In the genomic region with DNA sequence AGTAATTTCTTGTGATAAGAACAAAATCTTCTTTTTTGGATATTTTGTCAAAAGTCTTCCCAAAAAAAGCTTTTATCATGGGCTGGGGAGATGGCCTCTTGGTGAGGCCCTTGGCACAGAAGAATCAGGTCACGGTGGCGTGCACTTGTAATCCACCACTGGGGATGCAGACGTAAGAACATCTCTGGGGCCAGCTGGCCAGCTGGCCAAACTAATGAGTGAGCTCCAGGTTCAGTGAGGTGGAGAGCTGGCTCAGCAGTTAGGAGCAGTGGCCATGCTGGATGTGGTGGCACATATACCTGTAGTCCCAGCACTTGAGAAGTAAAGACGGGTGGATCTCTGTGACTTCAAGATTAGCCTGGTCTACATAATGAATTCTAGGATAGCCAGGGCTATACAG, we compare ENCODE assay signal across 27 mouse cellular contexts. TPM values are rescaled to one million over a fixed set of nuclear protein-coding genes. Genes with fewer than 3 reads are reported as not detected.
DNase-seq lines count a peak whose midpoint lies in the region; ATAC-seq and TF ChIP-seq lines count a peak whose summit lies in the region.
"Had no signal": no experiment of that assay in that cellular context is flagged by ENCODE, and none has a peak within 500 bp of the region (broad histone marks: within the 10 kb centered on the region; RNA-seq: fewer than 3 reads in every experiment).

No protein-coding gene starts in this region.

- no peaks in the 10 kb centered on the region for H3K36me3 ChIP-seq in kidney, adult 2 months (ENCODE audit: control insufficient read depth, insufficient read depth, low read length)
- peaks cover 3% of the 10 kb centered on the region; the same call in 1 of the 2 replicates for H3K36me3 ChIP-seq in kidney, embryonic 14.5 days (ENCODE audit: control insufficient read depth, insufficient read depth, low read length)
- H3K36me3 ChIP-seq: embryonic facial prominence, embryonic 10.5 days; heart, embryonic 12.5 days; heart, embryonic 15.5 days had no signal

- no peaks in the 10 kb centered on the region for H3K9me3 ChIP-seq in kidney, embryonic 14.5 days (ENCODE audit: control insufficient read depth, low read length)
- H3K9me3 ChIP-seq: embryonic facial prominence, embryonic 10.5 days; embryonic facial prominence, embryonic 13.5 days; forebrain, embryonic 12.5 days; forebrain, embryonic 15.5 days; heart, embryonic 12.5 days; heart, embryonic 15.5 days; hindbrain, embryonic 10.5 days; hindbrain, embryonic 13.5 days had no signal

- no peak for TF ChIP-seq CTCF in kidney, adult 2 months (conservative IDR thresholded peaks at IDR 0.05; ENCODE audit: insufficient read depth, insufficient read length, low read depth, low read length)

- no peak for ATAC-seq in kidney, embryonic 14.5 days (ENCODE audit: low FRiP score, low TSS enrichment)
- ATAC-seq: activated CD4-positive, CD25-positive, alpha-beta regulatory T cell, adult 4 months; forebrain, embryonic 15.5 days; hindbrain, embryonic 16.5 days had no signal

- no peak for TF ChIP-seq POLR2A in kidney, adult 2 months (IDR thresholded peaks at IDR 0.05; ENCODE audit: low read depth, low read length)

- WGBS in kidney, adult 2 months: 69% methylated on average over 4 of the region's 4 CpGs
- WGBS in kidney, embryonic 14.5 days: 87% methylated on average over 4 of the region's 4 CpGs

- peak; percentile 34 for DNase-seq in gastrocnemius, adult 18-20 months (ENCODE audit: low spot score)
- DNase-seq in gastrocnemius, postnatal 4 days (ENCODE audit: low spot score in 2 of 2): no peak
- DNase-seq in kidney, adult 2 months: peak; percentile 65
- DNase-seq in kidney, adult 18-20 months: no peak
- peak; percentile 39 to 60 for DNase-seq in kidney, postnatal 36 days
- DNase-seq: adrenal gland, adult 8-10 months; adrenal gland, postnatal 25 days; cerebellum, adult 11-12 months; cerebellum, adult 8-10 months; cerebellum, postnatal 10 days; cerebellum, postnatal 36 days; embryo, embryonic 11 days; heart, adult 18-20 months; heart, postnatal 10 days; heart, postnatal 36 days had no signal

- H3K27ac ChIP-seq in kidney, adult 2 months (ENCODE audit: insufficient read depth, low read depth, low read length): no peak overlapping the region
- H3K27ac ChIP-seq in kidney, embryonic 14.5 days (ENCODE audit: low read depth, low read length): no peak overlapping the region
- H3K27ac ChIP-seq: embryonic facial prominence, embryonic 10.5 days; embryonic facial prominence, embryonic 13.5 days; forebrain, embryonic 12.5 days; forebrain, embryonic 15.5 days; heart, embryonic 15.5 days; hindbrain, embryonic 10.5 days; hindbrain, embryonic 13.5 days had no signal

- H3K4me3 ChIP-seq in kidney, adult 2 months (ENCODE audit: insufficient read depth, low read depth, low read length): no peak overlapping the region
- H3K4me3 ChIP-seq in kidney, embryonic 14.5 days (ENCODE audit: low read length): no peak overlapping the region
- H3K4me3 ChIP-seq: embryonic facial prominence, embryonic 10.5 days; embryonic facial prominence, embryonic 13.5 days; erythroblast, embryonic 14.5 days; forebrain, embryonic 12.5 days; forebrain, embryonic 15.5 days; heart, embryonic 12.5 days; heart, embryonic 15.5 days; hindbrain, embryonic 10.5 days; hindbrain, embryonic 13.5 days had no signal

- H3K9ac ChIP-seq in kidney, embryonic 14.5 days (ENCODE audit: low read depth, low read length): no peak overlapping the region
- H3K9ac ChIP-seq: embryonic facial prominence, embryonic 13.5 days; forebrain, embryonic 12.5 days; forebrain, embryonic 15.5 days; heart, embryonic 12.5 days; heart, embryonic 15.5 days; hindbrain, embryonic 13.5 days had no signal

- no peaks in the 10 kb centered on the region for H3K27me3 ChIP-seq in kidney, adult 2 months (replicated peaks; ENCODE audit: control insufficient read depth, insufficient read depth, low read length)
- no peaks in the 10 kb centered on the region for H3K27me3 ChIP-seq in kidney, embryonic 14.5 days (ENCODE audit: control insufficient read depth, insufficient read depth, low read length)
- H3K27me3 ChIP-seq: embryonic facial prominence, embryonic 13.5 days; forebrain, embryonic 12.5 days; forebrain, embryonic 15.5 days; heart, embryonic 12.5 days; heart, embryonic 15.5 days; hindbrain, embryonic 13.5 days had no signal

- H3K4me2 ChIP-seq in kidney, embryonic 14.5 days (replicated peaks; ENCODE audit: low read depth, low read length): no peak overlapping the region
- H3K4me2 ChIP-seq: embryonic facial prominence, embryonic 13.5 days; forebrain, embryonic 12.5 days; forebrain, embryonic 15.5 days; heart, embryonic 12.5 days; heart, embryonic 15.5 days; hindbrain, embryonic 13.5 days had no signal

- H3K4me1 ChIP-seq in kidney, adult 2 months (ENCODE audit: control insufficient read depth, insufficient read depth, low read length): no peaks in the 10 kb centered on the region
- H3K4me1 ChIP-seq in kidney, embryonic 14.5 days (ENCODE audit: control insufficient read depth, insufficient read depth, low read length): 0 out of 2 replicates have a peak, but pooled peaks cover 6% of the 10 kb centered on the region
- H3K4me1 ChIP-seq: embryonic facial prominence, embryonic 10.5 days; embryonic facial prominence, embryonic 13.5 days; forebrain, embryonic 15.5 days; hindbrain, embryonic 13.5 days had no signal

RNA-seq across cellular contexts. Expression of a gene that starts 37.4 kb away (rescaled TPM):
- total RNA-seq in gastrocnemius, adult 18-20 months (2021): 10 to 100 TPM; 54.6 to 62.0 TPM
- total RNA-seq in gastrocnemius, postnatal 4 days (2021): 100 to 1,000 TPM; 155 to 169 TPM
- polyA plus RNA-seq in kidney, adult 2 months (2012; rRNA removed): 11.8 and 12.9 TPM in 2 replicates
- 59.9 and 87.9 TPM in 2 replicates for polyA plus RNA-seq in kidney, embryonic 14.5 days (2014; fragmentation: Nextera tagmentation; extraction: Ambion mirVana)

Comparison
In these comparisons a context has a peak if more than half of its experiments do, and no peak if none do; other contexts are left out.
1. DNase-seq: peak in gastrocnemius, adult 18-20 months (single experiment), kidney, adult 2 months (single experiment) and kidney, postnatal 36 days (2 of 2); none in gastrocnemius, postnatal 4 days (0 of 2) and kidney, adult 18-20 months (single experiment).